Mouse (Mus musculus): ENCODE measurements around the gene Tspan31. TPM values are rescaled to one million over a fixed set of nuclear protein-coding genes. Genes with fewer than 3 reads are reported as not detected.
"Not testable (repeated sequence)": the region's sequence is repeated elsewhere in the genome, so short reads cannot be mapped to it uniquely, and the experiment has no call there.

Tspan31 gene
- total RNA-seq, 2 experiments from 2014 or later = 57.4 to 61.5 TPM

DNA sequence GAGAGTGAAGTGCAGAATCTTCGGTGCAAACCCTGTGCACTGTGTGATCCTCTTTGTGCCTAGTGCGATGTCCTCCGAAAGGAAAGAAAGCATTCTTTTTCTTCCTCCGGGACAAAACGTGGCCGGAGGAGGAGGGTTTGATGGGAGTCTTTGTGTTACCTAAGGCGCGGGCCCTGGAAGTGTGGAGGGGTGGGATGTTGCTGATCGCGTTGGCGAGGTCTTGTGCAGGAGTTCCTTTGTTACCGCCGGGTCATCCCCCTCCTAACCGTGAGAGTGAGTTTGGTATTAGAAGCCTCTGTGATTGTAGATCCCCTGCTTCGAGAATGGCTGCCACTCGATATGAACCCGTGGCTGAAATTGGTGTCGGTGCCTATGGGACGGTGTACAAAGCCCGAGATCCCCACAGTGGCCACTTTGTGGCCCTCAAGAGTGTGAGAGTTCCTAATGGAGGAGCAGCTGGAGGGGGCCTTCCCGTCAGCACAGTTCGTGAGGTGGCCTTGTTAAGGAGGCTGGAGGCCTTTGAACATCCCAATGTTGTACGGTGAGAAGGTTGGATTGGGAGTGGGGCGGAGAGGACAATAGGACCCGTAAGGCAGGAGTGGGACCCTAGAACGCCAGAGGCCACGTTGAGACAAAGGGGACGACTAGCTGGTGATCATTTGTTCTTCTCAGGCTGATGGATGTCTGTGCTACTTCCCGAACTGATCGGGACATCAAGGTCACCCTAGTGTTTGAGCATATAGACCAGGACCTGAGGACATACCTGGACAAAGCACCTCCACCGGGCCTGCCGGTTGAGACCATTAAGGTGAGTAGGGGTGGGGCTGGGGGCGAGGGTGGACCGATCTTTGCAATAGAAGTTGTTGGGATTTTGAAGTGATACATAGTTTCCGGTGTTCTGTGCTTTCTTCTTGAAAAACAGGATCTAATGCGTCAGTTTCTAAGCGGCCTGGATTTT is 5.9 kb downstream of the Tspan31 start:
- DNase-seq = no peak

DNA sequence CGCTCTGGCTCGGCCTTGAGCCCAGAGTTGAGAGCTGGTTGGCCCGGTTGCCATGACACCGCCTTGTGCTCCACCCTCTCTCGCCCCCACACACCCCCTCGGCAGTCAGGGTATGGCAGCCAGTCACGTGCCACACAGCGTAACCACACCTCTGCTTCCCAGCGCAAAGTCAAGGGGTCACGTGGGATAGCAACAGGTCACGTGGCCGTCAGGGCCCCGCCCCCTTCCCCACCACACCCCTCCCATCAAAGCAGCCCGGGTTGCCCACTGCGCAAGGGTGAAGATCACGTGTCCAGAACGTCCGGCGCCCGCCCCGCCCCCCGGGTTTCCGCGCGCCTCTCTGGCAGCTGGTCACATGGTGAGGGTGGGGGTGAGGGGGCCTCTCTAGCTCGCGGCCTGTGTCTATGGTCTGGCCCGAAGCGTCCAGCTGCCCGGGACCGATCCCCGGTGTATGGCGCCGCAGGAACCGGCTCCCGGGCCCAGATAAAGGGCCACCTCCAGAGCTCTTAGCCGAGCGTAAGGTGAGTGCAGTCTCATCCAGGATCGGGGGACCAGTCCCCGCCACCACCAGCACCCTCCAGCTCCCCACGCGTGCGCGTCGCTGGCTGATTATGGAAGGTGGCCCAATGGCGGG is 6.7 kb downstream of the Tspan31 start, which contains the start of gene Cdk4:
Gene Cdk4 (plus strand): TSS at position 296 of the 634 bp plus-strand sequence.
- peak; percentile 99 for DNase-seq

DNA sequence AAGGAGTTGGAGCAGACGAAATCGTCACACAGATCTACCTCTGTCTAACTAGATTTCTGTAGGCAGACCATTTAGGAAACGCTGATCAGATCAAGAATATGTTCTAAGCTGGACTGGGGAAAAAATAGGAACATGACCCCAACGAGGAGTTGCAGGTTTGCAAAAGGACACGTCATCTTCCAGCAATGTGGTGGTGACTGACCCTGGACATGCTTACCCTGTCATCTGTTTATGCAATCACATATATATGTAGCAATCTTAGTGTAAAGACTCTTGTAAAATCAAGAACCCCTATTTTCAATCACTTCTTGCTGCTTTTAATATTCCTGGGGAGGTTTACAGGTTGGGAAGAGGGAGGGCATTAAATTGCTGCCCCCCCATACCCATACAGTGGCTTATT is 7.6 kb downstream of the Tspan31 start:
- no peak for DNase-seq

- not testable (repeated sequence) for DNase-seq
Observed at GRCm38 (mm10) chr10:127062101-127062500, 8.0 kb downstream of the Tspan31 start.

- no peak for DNase-seq
Observed at GRCm38 (mm10) chr10:127061513-127061912, 8.6 kb downstream of the Tspan31 start.

- no peak for DNase-seq
Observed at GRCm38 (mm10) chr10:127061085-127061484, 9.0 kb downstream of the Tspan31 start.

DNA sequence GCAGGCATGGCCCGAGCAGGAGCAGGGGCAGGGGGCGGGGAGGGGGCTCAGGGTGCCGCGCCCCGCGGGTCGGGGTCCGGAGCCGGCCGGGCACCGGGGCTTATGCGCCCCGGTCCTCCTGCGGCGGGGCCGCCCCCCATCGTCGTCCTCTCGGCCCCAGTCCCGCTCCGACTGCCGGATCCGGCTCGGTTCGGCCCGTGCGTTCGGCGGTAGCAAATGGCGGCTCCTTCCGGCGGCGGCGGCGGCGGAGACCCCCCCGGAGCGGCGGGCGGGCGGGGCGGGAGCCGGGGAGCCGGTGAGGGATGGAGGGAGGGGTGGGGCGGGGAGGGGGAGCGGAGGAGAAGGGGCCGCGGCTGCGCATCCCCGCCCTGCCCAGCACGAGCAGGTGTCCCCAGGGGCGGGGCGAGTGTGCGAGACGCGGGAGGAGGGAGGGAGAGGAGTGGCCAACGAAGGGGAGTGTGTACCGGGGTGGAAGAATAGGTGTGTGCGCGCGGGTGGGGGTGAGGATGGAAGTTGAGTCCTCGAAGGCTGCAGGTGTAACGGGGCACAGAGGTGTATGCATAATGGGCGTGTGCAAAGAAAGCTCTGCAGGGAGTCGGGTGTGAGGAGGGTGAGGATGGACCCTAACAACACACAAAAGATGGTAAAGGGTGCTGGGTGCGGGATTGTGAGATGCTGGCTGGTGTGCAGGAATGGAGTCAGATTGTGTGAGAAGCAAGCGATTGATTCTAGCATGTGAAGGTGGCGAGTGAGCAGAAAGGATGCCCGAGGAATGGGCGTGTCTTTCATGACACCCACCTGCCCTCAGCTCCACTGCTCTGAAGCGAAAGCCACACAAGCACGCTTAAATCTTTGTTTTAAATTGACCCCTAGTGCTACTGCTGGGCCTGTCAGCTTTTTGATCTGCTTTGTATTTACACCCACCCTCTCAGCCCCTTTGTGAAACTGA is 9.8 kb downstream of the Tspan31 start, which contains the start of gene March9:
Gene March9 (minus strand): TSS at position 217 of the 949 bp plus-strand sequence.
- peak; percentile 73 to 78 for DNase-seq

- no peak for DNase-seq
Observed at GRCm38 (mm10) chr10:127059174-127059967, 10.7 kb downstream of the Tspan31 start.

- no peak for DNase-seq
Observed at GRCm38 (mm10) chr10:127058708-127059107, 11.4 kb downstream of the Tspan31 start.

DNA sequence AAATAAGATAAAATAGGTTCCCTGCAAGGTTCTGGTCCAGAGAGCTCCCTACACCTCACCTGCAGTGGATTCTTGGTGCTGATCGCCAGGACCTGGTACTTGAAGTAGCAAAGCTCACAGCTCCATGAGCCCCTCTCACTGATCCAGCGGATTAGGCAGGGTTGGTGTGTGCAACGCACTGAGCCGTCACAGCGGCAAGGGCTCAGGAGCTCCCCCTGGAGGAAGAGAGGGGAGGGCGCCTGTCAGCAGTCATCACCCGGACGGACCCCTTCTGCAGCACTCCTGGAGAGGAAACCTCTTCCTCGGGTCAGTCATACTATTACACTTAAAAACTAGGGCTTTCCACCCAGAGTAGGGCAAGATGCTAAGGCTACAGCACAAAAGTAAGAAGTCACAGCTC is 11.9 kb downstream of the Tspan31 start:
- peak; percentile 74 to 80 for DNase-seq

DNA sequence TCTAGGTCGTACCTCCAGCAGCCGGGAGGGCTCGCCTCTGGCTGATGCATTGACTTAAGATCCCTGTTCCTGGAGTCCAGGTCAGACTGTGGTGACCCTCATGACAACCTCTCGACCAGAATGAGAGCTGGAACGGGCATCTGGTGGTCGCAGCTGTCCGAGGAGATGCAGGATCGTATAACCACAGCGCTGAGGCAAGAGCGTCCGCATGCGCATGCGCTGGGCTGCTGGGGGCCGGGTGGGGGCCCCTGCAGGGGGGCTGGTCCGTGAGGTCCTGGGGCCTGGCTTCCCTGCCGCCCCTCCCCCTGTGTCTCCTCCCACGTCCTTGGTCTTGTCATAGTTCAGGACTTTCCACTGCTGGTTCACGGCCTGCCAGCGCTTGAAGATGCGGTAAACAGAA is 13.6 kb downstream of the Tspan31 start:
- no peak for DNase-seq

- no peak for DNase-seq
Observed at GRCm38 (mm10) chr10:127055406-127055805, 14.7 kb downstream of the Tspan31 start.

GRCm38 (mm10) chr10:127054646-127055045 is 15.4 kb downstream of the Tspan31 start:
- no peak for DNase-seq

DNA sequence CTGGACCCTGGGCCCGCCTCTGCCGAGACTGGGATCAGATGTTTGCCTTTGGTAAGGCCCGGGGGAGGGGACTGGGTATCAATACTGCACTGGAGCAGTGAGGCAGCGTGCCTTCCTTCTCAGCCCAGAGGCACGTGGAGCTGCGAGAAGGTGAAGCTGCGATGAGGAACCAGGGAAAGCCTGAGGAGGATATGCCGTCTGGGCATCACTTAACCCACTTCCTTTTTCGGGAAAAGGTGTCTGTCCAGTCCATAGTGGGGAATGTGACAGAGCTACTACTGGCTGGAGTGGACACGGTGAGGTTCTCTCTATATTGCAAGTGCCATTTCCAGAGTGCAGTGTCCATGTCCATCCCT is 20.0 kb downstream of the Tspan31 start:
- DNase-seq = no peak

- no peak for DNase-seq
Observed at GRCm38 (mm10) chr10:127049395-127050118, 20.5 kb downstream of the Tspan31 start.

- no peak for DNase-seq
Observed at GRCm38 (mm10) chr10:127048608-127049394, 21.3 kb downstream of the Tspan31 start.

- DNase-seq = no peak
Observed at GRCm38 (mm10) chr10:127047954-127048353, 22.1 kb downstream of the Tspan31 start, which contains the start of gene Cyp27b1. Cyp27b1 (plus strand) TSS chr10:127048250.

DNA sequence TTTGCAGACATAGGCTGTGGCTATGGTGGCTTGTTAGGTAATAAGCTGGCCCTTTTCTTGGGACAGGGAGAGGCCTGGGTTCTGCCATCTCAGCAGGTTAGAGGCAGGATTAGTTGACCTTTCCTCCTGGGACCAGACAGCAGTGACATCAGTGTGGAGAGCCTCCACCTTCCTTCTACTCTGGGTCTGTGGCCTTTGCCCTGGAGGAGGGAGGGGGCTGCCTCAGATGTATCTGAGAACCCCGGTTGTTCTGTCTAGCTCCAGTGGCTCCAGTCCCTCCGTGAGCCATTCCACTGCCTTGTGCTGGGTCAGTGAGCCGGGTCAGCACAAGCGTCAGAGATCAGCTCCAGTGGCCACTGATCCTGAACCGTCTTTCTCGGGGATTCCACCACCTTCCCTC is 26.9 kb downstream of the Tspan31 start:
- DNase-seq = no peak

GRCm38 (mm10) chr10:127042468-127043115 is 27.5 kb downstream of the Tspan31 start:
- no peak for DNase-seq
